Mouse (Mus musculus) lung, adult 18-20 months (tissue): Measurements from ENCODE around the gene Myl4.

ENCODE experiments used
- DNase-seq, 2 experiments: peaks; one replicate each; pipeline ENCODE4 v3.0.0; 2022; ENCODE audit warnings: mixed read lengths in 2 of 2

The Myl4 gene

DNA sequence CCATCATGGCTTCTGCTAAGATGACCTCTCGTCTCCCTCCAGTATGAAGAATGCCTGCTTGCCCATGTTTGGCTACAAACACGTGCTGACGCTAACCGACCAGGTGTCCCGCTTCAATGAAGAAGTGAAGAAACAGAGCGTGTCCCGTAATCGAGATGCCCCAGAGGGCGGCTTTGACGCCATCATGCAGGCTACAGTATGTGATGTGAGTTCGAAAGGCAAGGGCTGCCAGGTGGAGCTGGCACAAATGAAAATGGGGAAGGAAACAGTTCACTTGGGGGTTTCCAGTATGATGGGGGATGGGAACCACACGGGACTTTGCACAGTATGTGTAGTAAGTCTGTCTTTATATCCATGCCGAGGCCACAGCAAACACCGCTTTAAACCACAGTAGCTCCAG, 86.5 kb downstream of the Myl4 start:
- DNase-seq = peak in 1 of 2 experiments; percentile 35

DNA sequence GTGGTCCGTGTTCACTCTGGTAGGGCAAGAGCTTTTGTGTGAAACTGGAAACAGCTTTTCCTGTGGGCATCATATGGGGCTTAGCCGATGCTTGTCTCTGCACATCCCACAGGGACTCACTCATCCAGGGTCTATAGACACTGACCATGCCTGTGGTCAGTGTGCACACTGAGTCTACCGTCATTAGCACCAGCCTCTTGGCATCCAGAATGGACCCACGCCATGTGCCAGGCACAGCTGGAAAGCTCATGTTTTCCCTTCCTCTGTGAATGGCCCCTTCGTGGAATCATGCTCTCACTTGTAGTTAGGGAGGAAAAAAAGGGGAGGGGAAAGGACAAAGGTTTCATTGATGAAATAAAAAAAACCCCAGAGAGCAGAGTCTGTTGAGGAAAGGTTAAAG, 87.5 kb downstream of the Myl4 start:
- no peak for DNase-seq

DNA sequence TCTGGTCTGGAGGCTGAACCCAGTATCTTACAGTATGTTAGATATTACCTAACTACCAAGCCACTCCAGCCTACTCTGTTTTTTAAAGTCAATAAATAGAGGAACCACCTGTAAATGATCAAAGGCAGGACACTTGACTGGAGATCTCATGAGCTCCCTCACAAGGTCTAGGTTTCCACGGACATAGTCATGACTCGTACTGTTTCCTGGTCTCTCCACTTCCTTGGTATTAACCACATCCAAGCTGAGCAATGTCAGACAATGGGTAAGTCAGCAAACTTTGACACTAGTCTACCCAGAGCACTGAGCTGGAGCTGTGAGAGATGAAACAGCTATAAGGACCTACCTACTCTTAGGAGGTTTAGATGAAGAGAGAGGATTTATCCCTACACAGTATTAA, 88.4 kb downstream of the Myl4 start:
- no peak for DNase-seq

DNA sequence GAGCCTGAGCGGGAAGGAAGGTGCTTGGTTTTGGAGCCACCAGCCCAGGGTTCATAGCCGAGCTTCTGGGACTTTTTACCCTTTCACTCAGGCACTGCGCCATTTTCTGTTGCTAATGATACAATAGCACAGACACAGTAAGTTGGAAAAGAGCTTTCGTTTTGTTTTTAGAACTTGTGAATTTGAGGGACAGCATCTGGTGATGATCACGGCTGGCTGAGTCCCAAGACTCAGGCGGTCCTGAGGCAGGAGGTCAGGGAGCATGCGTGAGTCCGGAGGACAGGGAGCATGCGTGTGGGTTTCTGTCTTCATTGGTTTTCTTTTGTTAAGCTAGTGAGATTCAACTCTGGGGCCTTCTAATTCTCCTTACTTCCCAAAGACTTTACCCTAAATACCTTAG, 89.2 kb downstream of the Myl4 start:
- no peak for DNase-seq

DNA sequence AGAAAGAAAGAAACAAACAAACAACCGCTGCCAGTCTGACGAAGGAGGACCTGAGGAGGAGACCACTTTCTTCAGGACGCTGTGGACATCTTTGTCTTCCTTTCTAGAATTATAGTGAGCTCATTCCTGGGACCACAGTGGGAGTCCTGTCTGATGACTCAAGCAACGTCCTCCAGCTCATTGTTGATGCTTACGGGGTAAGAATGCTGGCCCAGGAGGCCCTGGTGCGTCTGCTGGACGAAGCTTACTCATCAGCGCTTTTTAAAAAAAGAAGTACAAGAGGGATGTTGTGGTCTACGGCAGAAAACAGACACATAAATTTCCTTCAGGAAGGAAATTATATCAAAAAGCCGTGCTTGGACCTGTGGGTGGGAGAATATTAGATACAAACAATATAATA, 90.4 kb downstream of the Myl4 start:
- DNase-seq = no peak

DNA sequence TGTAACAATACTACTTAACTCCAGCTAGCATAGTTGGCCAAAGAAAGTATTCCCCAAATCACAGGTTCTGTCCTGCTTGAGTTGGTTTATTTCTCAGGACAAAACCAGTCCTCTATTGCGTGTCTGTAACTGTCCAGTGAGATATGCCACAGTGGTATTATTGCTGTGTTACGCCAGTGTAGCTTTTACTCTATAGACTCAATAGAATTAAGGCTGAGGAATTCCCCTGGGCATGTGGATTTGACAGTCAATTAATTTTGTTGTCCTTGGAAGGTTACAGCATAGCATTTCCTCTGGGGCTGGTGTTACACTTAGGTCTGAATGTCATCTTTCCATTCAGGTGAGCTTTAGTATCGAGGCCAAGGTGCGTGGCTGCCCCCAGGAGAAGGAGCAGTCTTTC, 92.8 kb downstream of the Myl4 start:
- no peak for DNase-seq
